Comparison of ENCODE assay signal across 1 mouse cellular context in genomic region chr3:131137119-131137781, GRCm38 (mm10).
TF ChIP-seq lines count a peak whose summit lies in the region.

No protein-coding gene starts in this region.

TF ChIP-seq in CH12.LX, 34 proteins besides CTCF, POLR2A, EP300 and RAD21 (continued from another document):
- 0 out of 2 replicates have a peak, but pooled peaks have one; percentile 14 for TF ChIP-seq JUND (conservative IDR thresholded peaks at IDR 0.05; ENCODE audit: low read depth, low read length)
- peak; percentile 92 for TF ChIP-seq MEF2A (IDR thresholded peaks at IDR 0.05; ENCODE audit: borderline replicate concordance, low read depth, low read length)
- peak; percentile 21; the same call in 1 of the 2 replicates for TF ChIP-seq ZNF384 (IDR thresholded peaks at IDR 0.05; ENCODE audit: low read depth, low read length)
- peak; percentile 70 for TF ChIP-seq ZMIZ1 (IDR thresholded peaks at IDR 0.05; ENCODE audit: low read depth, low read length)
- peak; percentile 85 for TF ChIP-seq ETS1 (conservative IDR thresholded peaks at IDR 0.05; ENCODE audit: low read depth, low read length)
